Mouse (Mus musculus) stomach, embryonic 15.5 days (tissue): ENCODE measurements at regions not wholly inside any gene's neighbourhood (a gene's known extent, or its start where the extent isn't known, plus 50 kb on each side); places are given as distances from the start of the nearest gene placed in this dataset.
A peak's percentile ranks its signal among the peaks of the same experiment; 100 is the strongest.

Source experiments
- ATAC-seq: fragments of 200-750 bp; cut with Nextera tagmentation; 2 replicates; pipeline ENCODE4 v1.8.0; 2017; ENCODE audit warnings: low read depth, moderate number of reproducible peaks, moderate TSS enrichment; ENCODE audit not compliant: insufficient read depth, low FRiP score
- H3K27ac ChIP-seq: fragments of 300-500 bp; sonication (generic); 2 replicates; pipeline ENCODE4 v1.5.1; 2015; ENCODE audit warnings: mild to moderate bottlenecking, inconsistent platforms
- H3K27me3 ChIP-seq: fragments of 300-500 bp; sonication (generic); replicated peaks from 2 replicates; pipeline ENCODE4 v1.6.1; 2015; ENCODE audit warnings: inconsistent platforms
- H3K36me3 ChIP-seq: fragments of 300-500 bp; sonication (generic); 2 replicates; pipeline ENCODE4 v1.6.1; 2015; ENCODE audit warnings: inconsistent platforms
- H3K4me1 ChIP-seq: fragments of 300-500 bp; sonication (generic); 2 replicates; pipeline ENCODE4 v1.6.1; 2015; ENCODE audit warnings: inconsistent platforms
- H3K4me2 ChIP-seq: fragments of 300-500 bp; sonication (generic); 2 replicates; pipeline ENCODE4 v1.6.1; 2015; ENCODE audit warnings: mild to moderate bottlenecking, inconsistent platforms
- H3K4me3 ChIP-seq: fragments of 300-500 bp; sonication (generic); replicated peaks from 2 replicates; pipeline ENCODE4 v1.5.1; 2015; ENCODE audit warnings: inconsistent platforms
- H3K9ac ChIP-seq: fragments of 300-500 bp; sonication (generic); 2 replicates; pipeline ENCODE4 v1.6.1; 2015; ENCODE audit warnings: inconsistent platforms
- H3K9me3 ChIP-seq: fragments of 300-500 bp; sonication (generic); 2 replicates; pipeline ENCODE4 v1.6.1; 2016; ENCODE audit warnings: inconsistent platforms
- WGBS: fragments of 180-500 bp; shearing (Covaris S2); methylation state at CpG from one replicate; pipeline ENCODE4 v1.1.7; 2015; 5-methylcytosine and 5-hydroxymethylcytosine counted together

GRCm38 (mm10) chr10:97250167-97250566 lies 229.2 kb upstream of the Dcn start:
- no peaks in the 10 kb centered on the region for H3K4me1 ChIP-seq
- H3K27ac ChIP-seq: no peak overlapping the region
- H3K9me3 ChIP-seq: no peaks in the 10 kb centered on the region
- no peaks in the 10 kb centered on the region for H3K36me3 ChIP-seq
- no peaks in the 10 kb centered on the region for H3K27me3 ChIP-seq
- H3K4me2 ChIP-seq: no peak overlapping the region
- no peak overlapping the region for H3K4me3 ChIP-seq
- ATAC-seq: no peak
- WGBS: 97% methylated on average over 2 of the region's 2 CpGs
- no peak overlapping the region for H3K9ac ChIP-seq

- Histone ChIP-seq H3K27me3 (no peaks in the 10 kb centered on the region), H3K9me3 (no peaks in the 10 kb centered on the region)
- ATAC-seq: no peak
Observed at GRCm38 (mm10) chr10:97265959-97266517, 213.4 kb upstream of the Dcn start.

GRCm38 (mm10) chr10:97282416-97282815 lies 197.0 kb upstream of the Dcn start:
- 54% methylated on average over 2 of the region's 2 CpGs for WGBS
- Histone ChIP-seq H3K9me3 (no peaks in the 10 kb centered on the region), H3K27ac (peak overlapping the region; percentile 41; the same call in 1 of the 2 replicates), H3K27me3 (no peaks in the 10 kb centered on the region), H3K4me1 (no peaks in the 10 kb centered on the region), H3K36me3 (no peaks in the 10 kb centered on the region), H3K9ac (no peak overlapping the region), H3K4me2 (no peak overlapping the region), H3K4me3 (no peak overlapping the region)
- no peak for ATAC-seq

More at GRCm38 (mm10) chr10:97265959-97266517, 213.4 kb upstream of the Dcn start:
- Histone ChIP-seq H3K4me1 (no peaks in the 10 kb centered on the region), H3K4me3 (no peak overlapping the region), H3K36me3 (no peaks in the 10 kb centered on the region), H3K9ac (no peak overlapping the region), H3K27ac (no peak overlapping the region), H3K4me2 (no peak overlapping the region)
- 58% methylated on average over 6 of the region's 6 CpGs for WGBS

GRCm38 (mm10) chr10:97282841-97283496 lies 196.4 kb upstream of the Dcn start:
- Histone ChIP-seq H3K4me2 (no peak overlapping the region), H3K9me3 (no peaks in the 10 kb centered on the region), H3K27ac (peak overlapping the region; percentile 67; the same call in 1 of the 2 replicates), H3K9ac (no peak overlapping the region), H3K36me3 (no peaks in the 10 kb centered on the region), H3K27me3 (no peaks in the 10 kb centered on the region), H3K4me3 (no peak overlapping the region), H3K4me1 (no peaks in the 10 kb centered on the region)
- WGBS: 35% methylated on average over 4 of the region's 4 CpGs
- ATAC-seq: no peak

GRCm38 (mm10) chr10:97304791-97305355 lies 174.5 kb upstream of the Dcn start:
- ATAC-seq: no peak
- 61% methylated on average over 3 of the region's 3 CpGs for WGBS
- Histone ChIP-seq H3K4me2 (no peak overlapping the region), H3K27ac (no peak overlapping the region), H3K4me1 (no peaks in the 10 kb centered on the region), H3K9ac (no peak overlapping the region), H3K9me3 (no peaks in the 10 kb centered on the region), H3K36me3 (no peaks in the 10 kb centered on the region), H3K4me3 (no peak overlapping the region), H3K27me3 (no peaks in the 10 kb centered on the region)

GRCm38 (mm10) chr10:97309580-97309979 lies 169.8 kb upstream of the Dcn start:
- Histone ChIP-seq H3K4me1 (no peaks in the 10 kb centered on the region), H3K4me3 (no peak overlapping the region), H3K27ac (no peak overlapping the region; the same call in 1 of the 2 replicates), H3K9me3 (no peaks in the 10 kb centered on the region), H3K36me3 (no peaks in the 10 kb centered on the region), H3K4me2 (no peak overlapping the region), H3K27me3 (no peaks in the 10 kb centered on the region), H3K9ac (no peak overlapping the region)
- 47% methylated on average over 5 of the region's 5 CpGs for WGBS
- ATAC-seq: no peak

- ATAC-seq: no peak
- Histone ChIP-seq H3K9ac (no peak overlapping the region), H3K4me1 (no peaks in the 10 kb centered on the region), H3K4me3 (peak overlapping the region; percentile 51), H3K36me3 (no peaks in the 10 kb centered on the region), H3K27ac (peak overlapping the region; percentile 71), H3K27me3 (no peaks in the 10 kb centered on the region), H3K4me2 (peak overlapping the region; percentile 69), H3K9me3 (no peaks in the 10 kb centered on the region)
- 16% methylated on average over 12 of the region's 12 CpGs for WGBS
Observed at GRCm38 (mm10) chr10:97312509-97312908, 166.9 kb upstream of the Dcn start.

- ATAC-seq: peak; percentile 85
- H3K4me1 ChIP-seq: no peaks in the 10 kb centered on the region
- peak overlapping the region; percentile 26; the same call in 1 of the 2 replicates for H3K9ac ChIP-seq
- H3K27ac ChIP-seq: peak overlapping the region; percentile 97
- no peaks in the 10 kb centered on the region for H3K9me3 ChIP-seq
- H3K27me3 ChIP-seq: no peaks in the 10 kb centered on the region
- 1% methylated on average over 17 of the region's 17 CpGs for WGBS
- peak overlapping the region; percentile 51 for H3K4me3 ChIP-seq
- H3K36me3 ChIP-seq: no peaks in the 10 kb centered on the region
- peak overlapping the region; percentile 69 for H3K4me2 ChIP-seq
Observed at GRCm38 (mm10) chr10:97312978-97313377, 166.4 kb upstream of the Dcn start.

- no peaks in the 10 kb centered on the region for H3K27me3 ChIP-seq
- H3K27ac ChIP-seq: peak overlapping the region; percentile 97
- H3K4me2 ChIP-seq: peak overlapping the region; percentile 69
- no peaks in the 10 kb centered on the region for H3K36me3 ChIP-seq
- ATAC-seq: peak; percentile 90
- H3K9ac ChIP-seq: peak overlapping the region; percentile 26; the same call in 1 of the 2 replicates
- H3K9me3 ChIP-seq: no peaks in the 10 kb centered on the region
- under 1% methylated on average over 13 of the region's 13 CpGs for WGBS
- no peaks in the 10 kb centered on the region for H3K4me1 ChIP-seq
- peak overlapping the region; percentile 51 for H3K4me3 ChIP-seq
Observed at GRCm38 (mm10) chr10:97313407-97313901, 166.0 kb upstream of the Dcn start.

- Histone ChIP-seq H3K9me3 (no peaks in the 10 kb centered on the region), H3K27me3 (no peaks in the 10 kb centered on the region), H3K9ac (no peak overlapping the region), H3K4me1 (no peaks in the 10 kb centered on the region), H3K4me3 (no peak overlapping the region), H3K4me2 (no peak overlapping the region), H3K27ac (no peak overlapping the region), H3K36me3 (no peaks in the 10 kb centered on the region)
- no peak for ATAC-seq
- 75% methylated on average over 2 of the region's 2 CpGs for WGBS
Observed at GRCm38 (mm10) chr10:97332639-97333038, 146.8 kb upstream of the Dcn start.

- Histone ChIP-seq H3K4me2 (no peak overlapping the region), H3K27me3 (no peaks in the 10 kb centered on the region), H3K36me3 (no peaks in the 10 kb centered on the region), H3K4me3 (no peak overlapping the region), H3K9ac (no peak overlapping the region), H3K9me3 (no peaks in the 10 kb centered on the region), H3K4me1 (no peaks in the 10 kb centered on the region), H3K27ac (no peak overlapping the region)
- ATAC-seq: no peak
Observed at GRCm38 (mm10) chr10:97334044-97334443, 145.4 kb upstream of the Dcn start.

GRCm38 (mm10) chr10:97334606-97335150 lies 144.7 kb upstream of the Dcn start:
- ATAC-seq: no peak
- Histone ChIP-seq H3K4me1 (no peaks in the 10 kb centered on the region), H3K36me3 (no peaks in the 10 kb centered on the region), H3K27me3 (no peaks in the 10 kb centered on the region), H3K9me3 (no peaks in the 10 kb centered on the region), H3K27ac (no peak overlapping the region), H3K4me3 (no peak overlapping the region), H3K9ac (no peak overlapping the region), H3K4me2 (no peak overlapping the region)
- 75% methylated on average over 9 of the region's 9 CpGs for WGBS
